Mouse (Mus musculus): ENCODE measurements around the gene Cyp2d22. TPM values are rescaled to one million over a fixed set of nuclear protein-coding genes. Genes with fewer than 3 reads are reported as not detected.

The Cyp2d22 gene
- polyA plus RNA-seq, 2 experiments = 5.2 to 27.5 TPM

GRCm38 (mm10) chr15:82347852-82348251, 32.2 kb downstream of the Cyp2d22 start:
- Histone ChIP-seq H3K4me3 (replicated peaks; ENCODE audit: low read length) (no peak overlapping the region; the same call in 1 of the 2 replicates), H3K4me2 (replicated peaks; ENCODE audit: low read depth, low read length, severe bottlenecking) (no peak overlapping the region), H3K36me3 (ENCODE audit: control insufficient read depth, insufficient read depth, low read length) (peaks cover 37% of the 10 kb centered on the region), H3K27ac (replicated peaks; ENCODE audit: low read depth, low read length) (no peak overlapping the region), H3K9me3 (ENCODE audit: control insufficient read depth, low read length) (no peaks in the 10 kb centered on the region), H3K9ac (ENCODE audit: low read depth, low read length, severe bottlenecking) (no peak overlapping the region), H3K4me1 (ENCODE audit: control insufficient read depth, insufficient read depth, low read length) (peaks cover 15% of the 10 kb centered on the region), H3K27me3 (ENCODE audit: control insufficient read depth, insufficient read depth, low read length) (no peaks in the 10 kb centered on the region)
- DNase-seq (ENCODE audit: low spot score) = no peak
- 94% methylated on average over 12 of the region's 12 CpGs for WGBS
- no peak for TF ChIP-seq POLR2A (IDR thresholded peaks at IDR 0.05; ENCODE audit: borderline replicate concordance, extremely low read depth, insufficient read depth, insufficient read length)
- no peak for ATAC-seq (ENCODE audit: low FRiP score, low read depth)

GRCm38 (mm10) chr15:82347303-82347676, 32.8 kb downstream of the Cyp2d22 start:
- TF ChIP-seq POLR2A (IDR thresholded peaks at IDR 0.05; ENCODE audit: borderline replicate concordance, extremely low read depth, insufficient read depth, insufficient read length) = no peak
- Histone ChIP-seq H3K27me3 (ENCODE audit: control insufficient read depth, insufficient read depth, low read length) (no peaks in the 10 kb centered on the region), H3K9me3 (ENCODE audit: control insufficient read depth, low read length) (no peaks in the 10 kb centered on the region), H3K36me3 (ENCODE audit: control insufficient read depth, insufficient read depth, low read length) (peaks cover 37% of the 10 kb centered on the region), H3K4me1 (ENCODE audit: control insufficient read depth, insufficient read depth, low read length) (peaks cover 11% of the 10 kb centered on the region), H3K4me2 (replicated peaks; ENCODE audit: low read depth, low read length, severe bottlenecking) (peak overlapping the region; percentile 89), H3K9ac (ENCODE audit: low read depth, low read length, severe bottlenecking) (peak overlapping the region; percentile 50; the same call in 1 of the 2 replicates), H3K27ac (replicated peaks; ENCODE audit: low read depth, low read length) (no peak overlapping the region), H3K4me3 (replicated peaks; ENCODE audit: low read length) (peak overlapping the region; percentile 61)
- 82% methylated on average over 4 of the region's 4 CpGs for WGBS
- ATAC-seq (ENCODE audit: low FRiP score, low read depth) (no peak), DNase-seq (ENCODE audit: low spot score) (no peak)

GRCm38 (mm10) chr15:82346580-82347302, 33.3 kb downstream of the Cyp2d22 start:
- Histone ChIP-seq H3K4me1 (ENCODE audit: control insufficient read depth, insufficient read depth, low read length) (peaks cover 11% of the 10 kb centered on the region), H3K9ac (ENCODE audit: low read depth, low read length, severe bottlenecking) (peak overlapping the region; percentile 50), H3K4me3 (replicated peaks; ENCODE audit: low read length) (peak overlapping the region; percentile 61), H3K9me3 (ENCODE audit: control insufficient read depth, low read length) (no peaks in the 10 kb centered on the region), H3K27ac (replicated peaks; ENCODE audit: low read depth, low read length) (peak overlapping the region; percentile 55; the same call in 1 of the 2 replicates), H3K36me3 (ENCODE audit: control insufficient read depth, insufficient read depth, low read length) (peaks cover 37% of the 10 kb centered on the region), H3K4me2 (replicated peaks; ENCODE audit: low read depth, low read length, severe bottlenecking) (peak overlapping the region; percentile 89), H3K27me3 (ENCODE audit: control insufficient read depth, insufficient read depth, low read length) (no peaks in the 10 kb centered on the region)
- ATAC-seq (ENCODE audit: low FRiP score, low read depth) (no peak), DNase-seq (ENCODE audit: low spot score) (no peak)
- whole genome bisulfite sequencing = 53% methylated on average over 14 of the region's 14 CpGs
- TF ChIP-seq POLR2A (IDR thresholded peaks at IDR 0.05; ENCODE audit: borderline replicate concordance, extremely low read depth, insufficient read depth, insufficient read length) = no peak

DNA sequence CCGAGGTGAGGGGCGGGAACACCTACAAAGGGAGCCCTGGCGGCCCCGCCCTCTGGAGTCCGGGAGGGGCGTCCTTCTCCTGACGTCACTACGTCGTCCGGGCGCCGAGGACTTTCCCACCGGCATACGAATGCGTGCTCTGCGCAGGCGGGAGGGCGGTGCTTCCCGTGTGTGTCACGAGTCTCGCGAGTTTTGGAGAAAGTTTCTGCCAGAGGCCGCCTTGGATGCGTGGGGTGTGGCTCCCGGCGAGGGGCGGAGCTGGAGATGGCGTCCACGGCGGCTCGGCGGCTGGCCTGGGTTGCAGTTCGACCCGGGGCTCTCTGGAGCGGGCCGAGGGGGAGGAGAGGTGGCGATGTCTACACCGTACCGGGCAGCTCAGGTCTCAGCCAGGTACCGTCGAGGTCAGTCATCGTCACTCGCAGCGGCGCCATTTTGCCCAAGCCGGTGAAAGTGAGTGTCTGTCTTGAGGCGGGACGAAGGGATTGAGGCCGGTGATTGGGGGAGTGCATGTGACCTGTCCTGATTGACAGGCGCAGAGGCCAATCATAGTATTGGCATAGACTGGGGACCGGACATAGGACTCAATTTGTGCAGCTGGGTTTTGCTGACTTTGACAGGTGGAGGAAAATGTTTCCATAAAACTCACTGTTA, 34.1 kb downstream of the Cyp2d22 start:
- H3K27ac ChIP-seq (replicated peaks; ENCODE audit: low read depth, low read length) = peak overlapping the region; percentile 77

GRCm38 (mm10) chr15:82344971-82345370, 35.1 kb downstream of the Cyp2d22 start:
- Histone ChIP-seq H3K4me1 (ENCODE audit: control insufficient read depth, insufficient read depth, low read length) (peaks cover 20% of the 10 kb centered on the region), H3K4me3 (replicated peaks; ENCODE audit: low read length) (no peak overlapping the region), H3K36me3 (ENCODE audit: control insufficient read depth, insufficient read depth, low read length) (peaks cover 26% of the 10 kb centered on the region), H3K27me3 (ENCODE audit: control insufficient read depth, insufficient read depth, low read length) (no peaks in the 10 kb centered on the region), H3K27ac (replicated peaks; ENCODE audit: low read depth, low read length) (no peak overlapping the region), H3K4me2 (replicated peaks; ENCODE audit: low read depth, low read length, severe bottlenecking) (no peak overlapping the region), H3K9me3 (ENCODE audit: control insufficient read depth, low read length) (no peaks in the 10 kb centered on the region), H3K9ac (ENCODE audit: low read depth, low read length, severe bottlenecking) (no peak overlapping the region)
- no peak for ATAC-seq (ENCODE audit: low FRiP score, low read depth)
- no peak for TF ChIP-seq POLR2A (IDR thresholded peaks at IDR 0.05; ENCODE audit: borderline replicate concordance, extremely low read depth, insufficient read depth, insufficient read length)
- DNase-seq (ENCODE audit: low spot score) = no peak
- WGBS = 94% methylated on average over 6 of the region's 6 CpGs

More for the DNA sequence above, 34.1 kb downstream of the Cyp2d22 start:
- Histone ChIP-seq H3K36me3 (ENCODE audit: control insufficient read depth, insufficient read depth, low read length) (peaks cover 35% of the 10 kb centered on the region), H3K4me2 (replicated peaks; ENCODE audit: low read depth, low read length, severe bottlenecking) (peak overlapping the region; percentile 89), H3K4me1 (ENCODE audit: control insufficient read depth, insufficient read depth, low read length) (peaks cover 14% of the 10 kb centered on the region), H3K9ac (ENCODE audit: low read depth, low read length, severe bottlenecking) (peak overlapping the region; percentile 63), H3K9me3 (ENCODE audit: control insufficient read depth, low read length) (no peaks in the 10 kb centered on the region), H3K27me3 (ENCODE audit: control insufficient read depth, insufficient read depth, low read length) (no peaks in the 10 kb centered on the region), H3K4me3 (replicated peaks; ENCODE audit: low read length) (peak overlapping the region; percentile 61)
- ATAC-seq (ENCODE audit: low FRiP score, low read depth) = peak; percentile 98
- no peak for TF ChIP-seq POLR2A (IDR thresholded peaks at IDR 0.05; ENCODE audit: borderline replicate concordance, extremely low read depth, insufficient read depth, insufficient read length)
- under 1% methylated on average over 49 of the region's 51 CpGs for WGBS
- DNase-seq (ENCODE audit: low spot score) = peak; percentile 98
